Mouse (Mus musculus) left cerebral cortex, adult 8-10 months (tissue): ENCODE results near the gene Tlr7. TPM values are rescaled to one million over a fixed set of nuclear protein-coding genes. Genes with fewer than 3 reads are reported as not detected.

ENCODE experiments used
- DNase-seq, 2 experiments: peaks; one replicate each; pipeline ENCODE4 v3.0.0; 2022; ENCODE audit warnings: low spot score in 2 of 2
- total RNA-seq, 4 experiments: library from RNA; stranded (reverse); gene quantifications; 2 replicates each; pipeline ENCODE4 v1.2.4; 2022

Tlr7 gene
- total RNA-seq, 4 experiments from 2014 or later = 1.8 to 8.8 (median 4.9) TPM

DNA sequence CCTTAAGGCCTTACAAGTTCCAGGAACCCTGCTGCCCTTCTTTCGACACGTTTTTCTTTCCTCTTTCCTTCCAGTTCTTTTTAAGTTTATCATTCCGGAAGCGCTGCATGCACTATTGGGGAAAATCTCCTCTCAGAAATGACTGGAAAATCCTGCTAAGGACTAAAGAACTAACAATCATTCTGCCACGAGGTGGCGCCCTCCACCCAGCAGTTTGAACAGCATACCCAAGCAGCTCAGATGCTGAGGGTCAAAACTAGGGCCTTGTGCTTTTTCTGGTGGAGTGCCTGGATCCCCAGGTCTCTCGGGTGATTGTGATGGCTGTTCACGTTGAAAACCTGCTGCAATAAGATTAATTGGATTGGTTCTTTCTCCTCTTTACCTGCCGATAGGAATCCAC, 53.4 kb downstream of the Tlr7 start:
- DNase-seq = peak; percentile 19 to 36

DNA sequence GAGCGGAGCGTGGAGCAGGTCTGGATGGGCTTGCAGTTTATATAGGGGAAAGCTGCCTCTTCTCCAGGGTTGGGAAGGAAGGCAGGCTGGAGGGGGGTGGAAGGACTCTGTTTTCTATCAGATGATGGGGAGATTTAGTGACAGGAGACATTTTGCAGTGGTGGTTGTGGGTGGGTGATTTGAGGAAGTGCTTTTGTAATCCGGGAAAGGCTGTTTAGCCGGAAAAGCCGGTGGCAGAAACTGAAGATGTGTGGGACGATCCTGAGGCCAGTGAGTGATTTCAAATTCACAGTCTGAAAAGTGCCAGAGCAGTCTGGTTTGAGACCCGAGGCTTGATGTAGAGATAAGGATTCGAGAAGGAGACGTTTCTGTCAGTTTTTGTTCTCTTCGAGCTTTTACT, 53.8 kb downstream of the Tlr7 start:
- DNase-seq = no peak

DNA sequence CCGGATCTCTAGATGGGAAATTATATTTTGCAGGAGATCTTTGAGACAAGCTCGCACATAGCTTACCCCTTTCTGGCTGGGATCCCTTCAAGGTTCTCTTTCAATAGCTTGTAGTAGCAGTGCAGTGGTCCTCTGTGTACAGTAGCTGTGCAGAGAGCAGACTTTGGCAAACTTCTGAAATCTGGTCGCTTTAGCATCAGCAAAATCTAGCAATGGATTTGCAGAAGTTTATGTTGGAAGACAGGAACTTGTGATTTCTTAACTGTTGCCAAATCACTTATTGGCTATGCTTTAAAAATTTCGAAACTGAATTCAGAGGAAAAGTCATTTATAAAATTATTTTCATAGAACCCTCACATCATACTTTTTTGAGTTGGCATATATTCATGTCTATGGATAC, 66.3 kb downstream of the Tlr7 start, which contains the start of gene Tlr8:
Gene Tlr8, minus strand, starts transcription at position 244 of the 400 bp plus-strand sequence.
- no peak for DNase-seq

DNA sequence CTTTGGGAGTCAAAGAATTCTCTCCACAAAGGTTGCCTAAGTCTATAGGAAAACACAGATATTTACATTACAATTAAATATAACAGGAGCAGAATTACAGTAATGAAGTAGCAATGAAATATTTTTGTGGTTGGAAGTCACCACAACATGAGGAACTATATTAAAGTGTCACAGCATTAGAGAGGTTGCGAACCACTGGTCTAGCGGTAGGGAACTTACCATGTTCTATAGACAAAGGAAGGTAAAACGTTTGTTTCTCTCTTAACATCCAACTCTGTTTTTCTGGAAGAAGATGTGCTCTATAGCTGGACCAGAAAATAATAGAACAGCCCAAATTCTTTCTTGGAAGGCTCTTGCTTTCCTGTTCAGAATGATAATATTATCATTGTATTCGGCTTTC, 66.8 kb downstream of the Tlr7 start:
- DNase-seq = no peak

Other genes with a start within 250 kb of the Tlr7 start
- gene Tmsb4x, start 121.2 kb downstream of the Tlr7 start, total RNA-seq = 1,000 to 10,000 TPM; 1,163 to 1,347 (median 1,209) TPM
- gene Tlr8, start 66.2 kb downstream of the Tlr7 start, total RNA-seq = under 1 TPM; 0.11 to 0.34 (median 0.24) TPM
- gene Prps2, start 52.2 kb upstream of the Tlr7 start, total RNA-seq = 10 to 100 TPM; 25.8 to 34.7 (median 27.9) TPM